Mouse (Mus musculus) testis, adult 2 months (tissue): ENCODE measurements around the gene Taf3.

ENCODE experiments used
- CTCF ChIP-seq: fragments of 200-500 bp; IDR thresholded peaks from 2 replicates; pipeline ENCODE4 v1.5.1; 2012; ENCODE audit warnings: low read depth, mild to moderate bottlenecking, inconsistent platforms, low read length, moderate library complexity; ENCODE audit not compliant: control insufficient read depth, insufficient read depth, insufficient replicate concordance
- POLR2A ChIP-seq: fragments of 200-500 bp; IDR thresholded peaks from 2 replicates; pipeline ENCODE4 v1.6.1; 2012; ENCODE audit warnings: low read depth, mild to moderate bottlenecking, inconsistent platforms, low read length, moderate library complexity; ENCODE audit not compliant: control insufficient read depth

GRCm38 (mm10) chr2:10001591-10001990 is 46.8 kb downstream of the Taf3 start:
- no peak for TF ChIP-seq CTCF
- no peak for TF ChIP-seq POLR2A
